Mouse (Mus musculus): Measurements from ENCODE around the gene Plp2. TPM values are rescaled to one million over a fixed set of nuclear protein-coding genes. Genes with fewer than 3 reads are reported as not detected.

Plp2 gene
- polyA plus RNA-seq, 1 experiment from 2014 or later = 63.2 TPM

DNA sequence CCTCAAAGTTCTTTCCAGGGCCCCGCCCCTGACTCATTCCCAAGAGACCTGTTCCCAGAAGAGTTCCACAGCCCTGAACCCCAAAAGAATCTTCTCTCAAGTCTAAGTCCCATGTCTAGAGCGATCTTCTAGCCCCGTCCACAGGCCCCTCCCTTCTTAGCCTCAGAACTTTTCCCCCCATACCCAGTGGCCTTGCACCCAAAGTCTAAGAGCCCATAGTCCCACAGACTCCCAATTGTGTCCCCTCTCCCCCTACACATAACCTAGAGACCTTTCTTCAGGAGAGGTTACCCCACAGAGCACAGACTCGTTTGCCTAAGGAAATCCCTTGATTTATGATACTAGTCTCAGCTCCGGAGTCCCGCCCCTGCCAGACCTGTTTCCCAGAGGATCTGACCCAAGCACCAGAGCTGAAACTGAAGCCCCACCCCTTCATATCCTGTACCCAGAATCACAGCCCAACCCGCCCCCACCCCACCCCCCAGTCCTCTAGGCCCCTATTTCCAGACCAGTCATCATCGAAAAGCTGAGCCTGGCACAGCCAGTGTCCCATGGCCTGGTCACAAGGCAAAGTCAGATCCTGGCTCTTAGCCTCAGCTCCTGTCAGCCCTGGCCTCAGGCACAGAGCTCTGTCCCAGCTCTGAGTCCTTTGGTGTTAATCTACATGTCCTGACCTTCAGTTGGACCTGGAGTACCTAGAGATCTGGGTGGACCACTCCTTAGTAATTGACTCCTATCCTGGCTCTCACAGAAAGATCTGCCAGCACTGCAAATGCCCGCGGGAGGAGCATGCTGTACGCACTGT lies 12.2 kb downstream of the Plp2 start:
- no peak overlapping the region for H3K27ac ChIP-seq

DNA sequence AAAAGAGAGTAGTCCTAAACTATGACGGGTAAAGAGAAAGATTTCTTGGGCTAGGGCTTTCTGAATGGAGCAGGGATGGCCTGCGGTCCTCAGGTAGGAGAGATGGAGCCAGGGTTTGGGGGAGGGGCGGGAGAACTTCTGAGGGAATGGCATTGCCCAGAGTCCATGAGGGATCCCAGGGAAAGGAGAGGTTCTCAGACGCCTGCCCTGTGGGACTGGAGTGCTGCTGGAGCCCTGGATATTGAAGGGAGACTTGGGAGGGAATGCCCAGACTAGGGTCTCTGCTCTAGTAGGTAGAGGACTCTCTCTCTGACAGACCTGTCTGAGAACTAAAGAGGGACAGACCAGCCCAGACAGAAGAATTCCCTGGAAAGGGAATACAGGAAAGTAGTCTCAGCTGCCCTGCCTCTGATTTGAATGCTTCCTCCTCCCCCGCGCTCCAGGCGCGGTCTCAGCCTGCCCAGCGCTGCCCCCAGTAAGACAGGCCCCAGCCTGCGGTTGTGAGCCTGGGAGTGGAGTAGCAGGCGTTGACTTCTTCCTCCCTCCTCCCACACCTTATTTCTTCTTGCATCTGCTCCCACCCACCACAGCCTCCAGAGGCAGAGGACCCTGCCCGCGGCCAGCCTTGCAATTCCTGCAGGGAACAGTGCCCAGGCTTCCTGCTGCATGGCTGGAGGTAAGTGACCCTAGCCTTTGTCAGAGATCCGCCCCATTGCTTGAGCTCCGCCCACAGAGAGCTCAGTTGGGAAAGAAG lies 13.0 kb downstream of the Plp2 start:
- peak overlapping the region; percentile 39; the same call in 1 of the 2 replicates for H3K4me3 ChIP-seq

More for the DNA sequence above, 12.2 kb downstream of the Plp2 start:
- H3K9ac ChIP-seq = no peak overlapping the region
- no peak overlapping the region for H3K4me3 ChIP-seq
- no peaks in the 10 kb centered on the region for H3K9me3 ChIP-seq
- no peaks in the 10 kb centered on the region for H3K27me3 ChIP-seq
- H3K4me2 ChIP-seq (replicated peaks) = peak overlapping the region; percentile 47; the same call in 1 of the 2 replicates
- 65% methylated on average over 10 of the region's 11 CpGs for WGBS
- H3K36me3 ChIP-seq = no peaks in the 10 kb centered on the region
- peak; percentile 31; the same call in 1 of the 2 replicates for ATAC-seq (ENCODE audit: insufficient number of reproducible peaks, insufficient read depth, low FRiP score, low TSS enrichment)
- no peaks in the 10 kb centered on the region for H3K4me1 ChIP-seq

DNA sequence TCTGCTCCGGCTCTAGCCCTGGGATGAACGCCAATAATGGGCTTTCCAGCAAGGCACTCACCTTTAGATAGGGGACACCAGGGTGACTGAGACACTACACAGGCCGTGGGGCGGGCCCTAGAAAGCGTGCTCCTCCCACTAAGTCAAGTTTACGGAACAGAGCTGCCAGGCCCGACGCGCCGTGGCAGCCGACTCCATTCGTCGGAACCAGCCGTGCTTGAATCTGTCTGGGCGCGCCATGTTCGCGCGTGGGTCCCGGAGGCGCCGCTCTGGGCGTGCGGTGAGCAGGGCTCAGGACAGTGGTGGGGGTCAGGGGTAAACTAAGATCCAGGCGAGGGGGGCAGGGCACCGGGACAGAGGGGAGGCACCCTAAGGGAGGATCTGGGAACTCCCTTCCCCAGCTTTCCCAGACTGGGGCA lies 14.0 kb downstream of the Plp2 start, which contains the start of gene Prickle3:
Gene Prickle3, plus strand, starts transcription at position 40 of the 419 bp plus-strand sequence.
- Histone ChIP-seq H3K36me3 (no peaks in the 10 kb centered on the region), H3K27me3 (no peaks in the 10 kb centered on the region), H3K4me3 (peak within 1 kb of the TSS; percentile 39), H3K4me2 (replicated peaks) (peak within 1 kb of the TSS; percentile 47), H3K4me1 (no peaks in the 10 kb centered on the region), H3K27ac (0 out of 2 replicates have a peak within 1 kb of the TSS, but pooled peaks have one; percentile 17), H3K9me3 (no peaks in the 10 kb centered on the region), H3K9ac (peak within 1 kb of the TSS; percentile 53)
- 22% methylated on average over 26 of the region's 26 CpGs for WGBS
- ATAC-seq (ENCODE audit: insufficient number of reproducible peaks, insufficient read depth, low FRiP score, low TSS enrichment) = peak; percentile 74; the same call in 1 of the 2 replicates

More for the DNA sequence above, 13.0 kb downstream of the Plp2 start:
- no peaks in the 10 kb centered on the region for H3K36me3 ChIP-seq
- 0 out of 2 replicates have a peak overlapping the region, but pooled peaks have one; percentile 17 for H3K27ac ChIP-seq
- WGBS = 25% methylated on average over 15 of the region's 15 CpGs
- H3K27me3 ChIP-seq = no peaks in the 10 kb centered on the region
- H3K4me2 ChIP-seq (replicated peaks) = peak overlapping the region; percentile 47
- no peaks in the 10 kb centered on the region for H3K9me3 ChIP-seq
- no peaks in the 10 kb centered on the region for H3K4me1 ChIP-seq
- peak; percentile 76; the same call in 1 of the 2 replicates for ATAC-seq (ENCODE audit: insufficient number of reproducible peaks, insufficient read depth, low FRiP score, low TSS enrichment)
- no peak overlapping the region for H3K9ac ChIP-seq

- Histone ChIP-seq H3K9ac (peak overlapping the region; percentile 53), H3K27ac (peak overlapping the region; percentile 70; the same call in 1 of the 2 replicates)
- ATAC-seq (ENCODE audit: insufficient number of reproducible peaks, insufficient read depth, low FRiP score, low TSS enrichment) = peak; percentile 98
Observed at GRCm38 (mm10) chrX:7648671-7649304, 22.4 kb downstream of the Plp2 start.

GRCm38 (mm10) chrX:7645349-7645748 lies 25.8 kb downstream of the Plp2 start:
- no peaks in the 10 kb centered on the region for H3K36me3 ChIP-seq
- no peaks in the 10 kb centered on the region for H3K9me3 ChIP-seq
- WGBS = 20% methylated on average over 5 of the region's 5 CpGs
- H3K4me1 ChIP-seq = no peaks in the 10 kb centered on the region
- no peak overlapping the region for H3K4me3 ChIP-seq
- no peak overlapping the region for H3K9ac ChIP-seq
- no peak overlapping the region for H3K4me2 ChIP-seq (replicated peaks)
- no peak overlapping the region for H3K27ac ChIP-seq
- ATAC-seq (ENCODE audit: insufficient number of reproducible peaks, insufficient read depth, low FRiP score, low TSS enrichment) = no peak
- peaks cover 4% of the 10 kb centered on the region for H3K27me3 ChIP-seq

More at GRCm38 (mm10) chrX:7648671-7649304, 22.4 kb downstream of the Plp2 start:
- 19% methylated on average over 25 of the region's 25 CpGs for WGBS
- H3K36me3 ChIP-seq = no peaks in the 10 kb centered on the region
- H3K4me1 ChIP-seq = no peaks in the 10 kb centered on the region
- H3K27me3 ChIP-seq = no peaks in the 10 kb centered on the region
- no peaks in the 10 kb centered on the region for H3K9me3 ChIP-seq
- H3K4me2 ChIP-seq (replicated peaks) = peak overlapping the region; percentile 51
- peak overlapping the region; percentile 46 for H3K4me3 ChIP-seq

GRCm38 (mm10) chrX:7640785-7641184 lies 30.4 kb downstream of the Plp2 start:
- Histone ChIP-seq H3K4me2 (replicated peaks) (no peak overlapping the region), H3K4me3 (no peak overlapping the region), H3K36me3 (no peaks in the 10 kb centered on the region), H3K27ac (no peak overlapping the region), H3K27me3 (peaks cover 12% of the 10 kb centered on the region), H3K4me1 (no peaks in the 10 kb centered on the region), H3K9ac (no peak overlapping the region), H3K9me3 (no peaks in the 10 kb centered on the region)
- WGBS = 30% methylated on average over 12 of the region's 12 CpGs
- ATAC-seq (ENCODE audit: insufficient number of reproducible peaks, insufficient read depth, low FRiP score, low TSS enrichment) = no peak

DNA sequence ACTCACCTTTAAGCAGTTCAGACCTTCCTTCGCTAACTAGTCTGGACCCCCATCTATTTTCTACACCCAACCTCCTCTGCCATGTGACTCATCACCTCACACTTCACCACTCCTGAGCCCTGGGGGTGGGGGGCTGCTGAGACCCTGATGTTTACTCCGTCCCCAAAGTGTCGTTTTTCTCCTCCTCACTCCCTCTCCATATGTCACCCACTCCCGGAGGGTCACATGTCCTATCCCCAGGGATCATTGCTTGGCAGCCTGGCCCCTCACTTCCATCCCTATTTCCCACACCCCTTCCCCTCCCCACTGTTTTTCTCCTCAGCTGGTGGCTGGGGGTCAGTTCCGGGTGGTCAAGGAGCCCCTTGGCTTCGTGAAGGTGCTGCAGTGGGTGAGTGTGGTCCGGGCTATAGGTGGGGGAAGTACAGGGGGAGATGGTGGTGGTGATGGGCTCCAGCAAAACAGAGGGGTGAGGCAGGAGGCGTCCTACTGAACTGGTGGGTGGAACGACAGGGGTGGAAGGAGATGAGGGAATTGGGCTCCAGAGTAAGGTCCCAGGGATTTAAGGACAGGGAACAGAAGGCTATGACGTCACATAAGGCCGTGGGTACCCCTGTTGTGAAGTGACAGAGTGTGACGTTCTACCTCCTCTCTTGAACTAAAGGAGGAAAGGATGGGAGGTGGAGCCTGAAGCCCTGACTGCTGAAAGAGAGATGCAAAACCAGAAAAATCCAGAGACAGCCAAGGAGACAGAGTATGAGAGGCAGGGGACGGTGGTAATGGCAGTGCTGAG lies 31.5 kb downstream of the Plp2 start:
- Histone ChIP-seq H3K4me3 (no peak overlapping the region), H3K27ac (no peak overlapping the region), H3K9ac (no peak overlapping the region), H3K4me1 (no peaks in the 10 kb centered on the region), H3K27me3 (peaks cover 12% of the 10 kb centered on the region), H3K36me3 (no peaks in the 10 kb centered on the region), H3K9me3 (no peaks in the 10 kb centered on the region), H3K4me2 (replicated peaks) (no peak overlapping the region)
- WGBS = 19% methylated on average over 13 of the region's 13 CpGs
- ATAC-seq (ENCODE audit: insufficient number of reproducible peaks, insufficient read depth, low FRiP score, low TSS enrichment) = no peak

DNA sequence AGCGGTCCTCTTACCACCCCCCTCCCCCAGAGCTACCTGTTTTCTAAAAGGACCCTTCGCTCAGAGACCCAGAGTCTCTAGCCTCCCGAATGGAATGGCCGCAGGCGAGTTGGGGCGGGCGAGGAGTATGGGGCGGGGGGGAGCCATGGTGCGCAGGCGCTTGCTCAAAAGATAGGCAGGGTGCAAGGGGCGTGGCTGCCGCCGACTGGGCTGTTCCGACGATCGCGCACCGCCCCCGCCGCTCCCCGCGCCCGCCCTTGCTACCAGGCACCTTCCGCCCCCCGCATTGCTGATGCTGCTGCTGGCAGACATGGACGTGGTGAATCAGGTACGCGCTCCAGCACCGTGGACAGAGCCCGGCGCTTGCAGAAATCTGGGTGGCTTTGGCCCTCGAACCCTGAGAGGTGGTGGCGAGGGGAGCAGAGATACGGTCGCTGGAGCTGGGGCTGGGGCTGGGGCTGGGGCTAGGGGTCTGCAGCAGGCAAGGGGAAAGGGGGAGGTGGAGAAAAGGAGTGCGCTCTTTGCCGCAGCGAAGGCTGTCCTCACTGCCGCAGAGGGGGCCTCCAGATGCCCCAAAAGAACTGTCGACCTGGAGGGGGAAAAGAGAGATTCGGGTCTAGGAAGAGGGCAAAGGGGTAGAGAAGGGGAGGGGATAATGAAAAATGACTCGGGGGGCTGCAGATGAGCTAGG lies 32.6 kb downstream of the Plp2 start, which contains the start of gene Syp:
Gene Syp, plus strand, starts transcription at position 71 of the 691 bp plus-strand sequence.
- Histone ChIP-seq H3K9ac (no peak within 1 kb of the TSS), H3K4me2 (replicated peaks) (peak within 1 kb of the TSS; percentile 44), H3K4me3 (peak within 1 kb of the TSS; percentile 29), H3K4me1 (no peaks in the 10 kb centered on the region), H3K27me3 (peaks cover 12% of the 10 kb centered on the region), H3K36me3 (no peaks in the 10 kb centered on the region), H3K9me3 (no peaks in the 10 kb centered on the region), H3K27ac (no peak within 1 kb of the TSS)
- ATAC-seq (ENCODE audit: insufficient number of reproducible peaks, insufficient read depth, low FRiP score, low TSS enrichment) = peak; percentile 82; the same call in 1 of the 2 replicates
- WGBS = 12% methylated on average over 38 of the region's 42 CpGs

DNA sequence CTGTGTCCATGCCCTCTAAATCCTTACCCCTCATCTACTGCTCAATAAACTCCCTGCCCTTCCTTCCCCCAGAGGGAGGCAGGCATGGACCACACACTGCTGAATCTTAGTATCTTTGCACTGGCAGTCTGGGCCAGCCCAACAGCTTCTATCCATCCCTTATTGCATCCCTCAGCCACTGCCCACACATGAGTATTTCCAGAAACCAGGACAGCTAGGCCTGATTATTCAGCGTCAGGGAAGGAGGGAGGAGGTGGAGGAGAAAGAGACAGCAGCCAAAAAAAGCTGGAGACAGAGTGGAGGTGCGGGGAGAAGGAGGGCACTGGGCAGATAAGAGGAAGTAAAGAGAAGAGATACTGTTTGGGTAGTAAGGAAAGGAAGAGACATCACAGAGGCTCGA lies 36.1 kb downstream of the Plp2 start:
- H3K36me3 ChIP-seq = no peaks in the 10 kb centered on the region
- no peak overlapping the region for H3K4me3 ChIP-seq
- no peak for ATAC-seq (ENCODE audit: insufficient number of reproducible peaks, insufficient read depth, low FRiP score, low TSS enrichment)
- no peak overlapping the region for H3K27ac ChIP-seq
- no peak overlapping the region for H3K9ac ChIP-seq
- peaks cover 7% of the 10 kb centered on the region; the same call in 1 of the 2 replicates for H3K27me3 ChIP-seq
- no peaks in the 10 kb centered on the region for H3K9me3 ChIP-seq
- H3K4me2 ChIP-seq (replicated peaks) = no peak overlapping the region
- no peaks in the 10 kb centered on the region for H3K4me1 ChIP-seq
- 69% methylated on average over 3 of the region's 3 CpGs for WGBS

DNA sequence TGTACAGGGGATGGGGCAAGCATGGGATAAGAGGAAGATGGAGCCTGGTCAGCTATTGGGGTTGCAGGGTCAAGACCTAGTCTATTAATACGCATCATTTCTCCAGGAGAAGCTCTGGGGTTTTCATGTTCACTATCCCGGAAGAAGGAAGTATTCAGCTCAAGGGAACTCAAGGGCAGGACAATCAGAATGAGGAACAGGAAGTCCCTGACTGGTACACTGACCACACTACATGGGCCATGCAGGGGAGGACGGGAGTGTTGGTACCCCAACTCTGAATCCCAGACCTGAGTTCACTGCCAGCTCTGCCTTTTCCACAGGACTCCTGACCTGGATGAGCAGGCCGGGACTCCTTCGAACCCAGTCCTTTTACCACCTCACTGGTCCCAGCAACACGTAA lies 38.6 kb downstream of the Plp2 start:
- no peak overlapping the region for H3K4me2 ChIP-seq (replicated peaks)
- no peaks in the 10 kb centered on the region for H3K36me3 ChIP-seq
- no peak overlapping the region for H3K9ac ChIP-seq
- 85% methylated on average over 6 of the region's 6 CpGs for WGBS
- no peaks in the 10 kb centered on the region for H3K9me3 ChIP-seq
- H3K4me3 ChIP-seq = no peak overlapping the region
- no peak for ATAC-seq (ENCODE audit: insufficient number of reproducible peaks, insufficient read depth, low FRiP score, low TSS enrichment)
- no peaks in the 10 kb centered on the region for H3K4me1 ChIP-seq
- no peaks in the 10 kb centered on the region for H3K27me3 ChIP-seq
- H3K27ac ChIP-seq = no peak overlapping the region

Data from embryonic facial prominence, embryonic 12.5 days (tissue).